Mouse (Mus musculus) central nervous system, embryonic 11.5 days (tissue): ENCODE data around the gene Utp14b. TPM values are rescaled to one million over a fixed set of nuclear protein-coding genes. Genes with fewer than 3 reads are reported as not detected.

ENCODE experiments used
- polyA plus RNA-seq: library from polyadenylated mRNA; depleted of rRNA; stranded (reverse); fragments of >200 nt; gene quantifications from 2 replicates; pipeline ENCODE4 v1.2.3, GENCODE M21; 2012; rRNA removed

The Utp14b gene
- polyA plus RNA-seq = 9.1 and 10.0 TPM in 2 replicates

GRCm38 (mm10) chr1:78657671-78658440 lies at the start of gene Utp14b, which contains the start of gene Acsl3:
Utp14b (plus strand) TSS chr1:78658038.
Acsl3 (plus strand) TSS chr1:78657825.

Other genes starting within 250 kb of the Utp14b start
- 72.9 and 81.2 TPM in 2 replicates for gene Farsb, start 169.1 kb upstream of the Utp14b start, polyA plus RNA-seq
- 0.23 and 0.73 TPM in 2 replicates for gene Mogat1, start 147.0 kb upstream of the Utp14b start, polyA plus RNA-seq
- 0.60 and 1.1 TPM in 2 replicates for gene BC035947, start 145.9 kb upstream of the Utp14b start, polyA plus RNA-seq
- gene Acsl3, start 213 bp upstream of the Utp14b start, polyA plus RNA-seq = 48.4 and 50.4 TPM in 2 replicates
- gene Kcne4, start 158.7 kb downstream of the Utp14b start, polyA plus RNA-seq = 0.50 and 1.5 TPM in 2 replicates